Mouse (Mus musculus) limb, embryonic 14.5 days (tissue): ENCODE results near the gene Ost4. TPM values are rescaled to one million over a fixed set of nuclear protein-coding genes. Genes with fewer than 3 reads are reported as not detected.
A peak's percentile ranks its signal among the peaks of the same experiment; 100 is the strongest.

Source experiments
- ATAC-seq: fragments of 200-750 bp; cut with Nextera tagmentation; 2 replicates; pipeline ENCODE4 v1.8.0; 2017; ENCODE audit warnings: low read depth, moderate number of reproducible peaks, moderate TSS enrichment; ENCODE audit not compliant: low FRiP score
- DNase-seq: peaks from one replicate; pipeline ENCODE4 v3.0.0-alpha.2; 2015; ENCODE audit warnings: low spot score
- H3K27ac ChIP-seq: fragments of 300-500 bp; sonication (generic); replicated peaks from 2 replicates; pipeline ENCODE4 v1.5.1; 2014; ENCODE audit warnings: low read depth, mild to moderate bottlenecking, low read length, moderate library complexity, mixed read lengths
- H3K27me3 ChIP-seq: fragments of 300-500 bp; sonication (generic); 2 replicates; pipeline ENCODE4 v1.6.1; 2014; ENCODE audit warnings: low read length, mixed read lengths; ENCODE audit not compliant: control insufficient read depth, insufficient read depth
- H3K36me3 ChIP-seq: fragments of 300-500 bp; sonication (generic); 2 replicates; pipeline ENCODE4 v1.6.1; 2014; ENCODE audit warnings: mild to moderate bottlenecking, low read length, moderate library complexity, mixed read lengths; ENCODE audit not compliant: control insufficient read depth, insufficient read depth
- H3K4me1 ChIP-seq: fragments of 300-500 bp; sonication (generic); 2 replicates; pipeline ENCODE4 v1.6.1; 2014; ENCODE audit warnings: antibody characterized with exemption, low read length, mixed read lengths; ENCODE audit not compliant: control insufficient read depth, insufficient read depth
- H3K4me2 ChIP-seq: fragments of 300-500 bp; sonication (generic); replicated peaks from 2 replicates; pipeline ENCODE4 v1.6.1; 2014; ENCODE audit warnings: low read depth, mild to moderate bottlenecking, low read length, moderate library complexity; ENCODE audit not compliant: severe bottlenecking
- H3K4me3 ChIP-seq: fragments of 300-500 bp; sonication (generic); replicated peaks from 2 replicates; pipeline ENCODE4 v1.5.1; 2014; ENCODE audit warnings: low read length
- H3K9ac ChIP-seq: fragments of 300-500 bp; sonication (generic); 2 replicates; pipeline ENCODE4 v1.6.1; 2014; ENCODE audit warnings: mild to moderate bottlenecking, low read depth, low read length, moderate library complexity; ENCODE audit not compliant: severe bottlenecking
- H3K9me3 ChIP-seq: fragments of 300-500 bp; sonication (generic); 2 replicates; pipeline ENCODE4 v1.6.1; 2016; ENCODE audit warnings: low read length; ENCODE audit not compliant: control insufficient read depth
- POLR2A ChIP-seq: fragments of 200-500 bp; IDR thresholded peaks from 2 replicates; pipeline ENCODE4 v1.8.0; 2012; ENCODE audit warnings: inconsistent platforms, mild to moderate bottlenecking, moderate library complexity, borderline replicate concordance; ENCODE audit not compliant: insufficient read depth, insufficient read length; ENCODE audit errors: extremely low read depth
- WGBS: fragments of 180-500 bp; shearing (Covaris S2); extraction: QIAGEN DNeasy Blood & Tissue Kit; methylation state at CpG from one replicate; pipeline ENCODE4 v1.1.7; 2014; 5-methylcytosine and 5-hydroxymethylcytosine counted together
- polyA plus RNA-seq, 2 experiments: library from polyadenylated mRNA; depleted of rRNA in 1 of 2; stranded (reverse) in 1 of 2; unstranded in 1 of 2; fragments of >200 nt; fragmentation: Nextera tagmentation in 1 of 2; extraction: Ambion mirVana in 1 of 2; gene quantifications; 2 replicates each; pipeline versions ENCODE4 v1.2.1 to v1.2.3; 2012 to 2014

Ost4 gene
- polyA plus RNA-seq, 2 experiments: 364 to 567 TPM

GRCm38 (mm10) chr5:30944344-30944743, 36.8 kb upstream of the Ost4 start:
- no peak overlapping the region; the same call in 1 of the 2 replicates for H3K4me2 ChIP-seq

DNA sequence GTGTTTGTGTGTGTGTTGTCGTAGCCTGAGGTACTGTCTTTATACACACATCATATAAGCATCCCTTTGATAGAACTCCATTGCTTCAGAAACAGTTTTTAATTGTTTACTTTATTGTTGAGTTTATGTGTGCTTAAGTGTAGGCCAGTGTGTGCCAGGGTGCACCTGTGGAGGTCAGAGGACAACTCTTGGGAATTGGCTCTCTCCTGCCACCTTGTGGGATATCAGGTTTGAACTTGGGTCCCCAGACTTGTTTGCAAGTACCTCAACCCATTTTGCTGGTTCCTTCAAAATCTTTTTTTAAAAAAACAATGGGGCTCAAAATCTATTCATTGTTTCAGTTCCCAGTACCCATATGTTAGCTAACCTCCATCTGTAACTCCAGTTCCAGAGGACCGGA, 35.4 kb upstream of the Ost4 start:
- Histone ChIP-seq H3K27me3 (no peaks in the 10 kb centered on the region; the same call in 1 of the 2 replicates), H3K4me2 (no peak overlapping the region), H3K27ac (no peak overlapping the region), H3K9me3 (no peaks in the 10 kb centered on the region), H3K4me3 (no peak overlapping the region), H3K9ac (no peak overlapping the region), H3K4me1 (no peaks in the 10 kb centered on the region), H3K36me3 (no peaks in the 10 kb centered on the region)
- WGBS: 95% methylated on average over 2 of the region's 2 CpGs
- DNase-seq (no peak), ATAC-seq (no peak)
- TF ChIP-seq POLR2A: no peak

More at GRCm38 (mm10) chr5:30944344-30944743, 36.8 kb upstream of the Ost4 start:
- Histone ChIP-seq H3K9ac (no peak overlapping the region), H3K36me3 (no peaks in the 10 kb centered on the region), H3K4me3 (no peak overlapping the region), H3K9me3 (no peaks in the 10 kb centered on the region), H3K27ac (no peak overlapping the region), H3K27me3 (no peaks in the 10 kb centered on the region; the same call in 1 of the 2 replicates), H3K4me1 (peaks cover 3% of the 10 kb centered on the region; the same call in 1 of the 2 replicates)
- no peak for DNase-seq
- 77% methylated on average over 6 of the region's 6 CpGs for WGBS
- no peak for ATAC-seq
- TF ChIP-seq POLR2A: no peak

GRCm38 (mm10) chr5:30934725-30935461, 27.3 kb upstream of the Ost4 start:
- no peaks in the 10 kb centered on the region for H3K36me3 ChIP-seq
- ATAC-seq (no peak), DNase-seq (no peak)
- no peaks in the 10 kb centered on the region for H3K9me3 ChIP-seq
- no peaks in the 10 kb centered on the region for H3K27me3 ChIP-seq
- no peak overlapping the region for H3K4me2 ChIP-seq
- 89% methylated on average over 5 of the region's 5 CpGs for WGBS
- H3K4me1 ChIP-seq: no peaks in the 10 kb centered on the region
- H3K4me3 ChIP-seq: no peak overlapping the region
- no peak overlapping the region for H3K9ac ChIP-seq
- H3K27ac ChIP-seq: no peak overlapping the region
- TF ChIP-seq POLR2A: no peak

- H3K27me3 ChIP-seq: no peaks in the 10 kb centered on the region
- DNase-seq (no peak), ATAC-seq (no peak)
- H3K9me3 ChIP-seq: no peaks in the 10 kb centered on the region
- H3K9ac ChIP-seq: no peak overlapping the region
- no peak overlapping the region for H3K4me3 ChIP-seq
- no peaks in the 10 kb centered on the region for H3K4me1 ChIP-seq
- H3K36me3 ChIP-seq: no peaks in the 10 kb centered on the region
- WGBS: 70% methylated on average over 5 of the region's 5 CpGs
- H3K27ac ChIP-seq: no peak overlapping the region
- TF ChIP-seq POLR2A: no peak
- no peak overlapping the region for H3K4me2 ChIP-seq
Observed at GRCm38 (mm10) chr5:30933705-30934104, 26.1 kb upstream of the Ost4 start.

GRCm38 (mm10) chr5:30931378-30931777, 23.8 kb upstream of the Ost4 start:
- Histone ChIP-seq H3K4me1 (no peaks in the 10 kb centered on the region), H3K27ac (no peak overlapping the region), H3K36me3 (no peaks in the 10 kb centered on the region), H3K27me3 (no peaks in the 10 kb centered on the region), H3K9me3 (no peaks in the 10 kb centered on the region), H3K9ac (no peak overlapping the region), H3K4me3 (no peak overlapping the region), H3K4me2 (no peak overlapping the region)
- no peak for TF ChIP-seq POLR2A
- peak; percentile 39; the same call in 1 of the 2 replicates for ATAC-seq
- 82% methylated on average over 4 of the region's 4 CpGs for WGBS
- no peak for DNase-seq
